Mouse (Mus musculus) small intestine, adult 2 months (tissue): Measurements from ENCODE around the gene AL732309.1.

Source experiments
- CTCF ChIP-seq: fragments of 200-500 bp; IDR thresholded peaks from 2 replicates; pipeline ENCODE4 v1.5.1; 2012; ENCODE audit warnings: low read depth, mild to moderate bottlenecking, control low read depth, inconsistent platforms, low read length, moderate library complexity, mixed read lengths; ENCODE audit not compliant: insufficient replicate concordance, insufficient read length; ENCODE audit errors: extremely low read depth
- POLR2A ChIP-seq: fragments of 200-500 bp; IDR thresholded peaks from 2 replicates; pipeline ENCODE4 v1.6.1; 2012; ENCODE audit warnings: low read depth, mild to moderate bottlenecking, control low read depth, inconsistent platforms, low read length, moderate library complexity

- no peak for TF ChIP-seq CTCF
- TF ChIP-seq POLR2A: no peak
Measured at GRCm38 (mm10) chr2:25200631-25201030, 46.0 kb downstream of the AL732309.1 start.
